Comparison of ENCODE assay signal across 8 mouse cellular contexts in genomic region chr10:117225094-117225493, GRCm38 (mm10). TPM values are rescaled to one million over a fixed set of nuclear protein-coding genes. Genes with fewer than 3 reads are reported as not detected.
DNase-seq lines count a peak whose midpoint lies in the region; ATAC-seq and TF ChIP-seq lines count a peak whose summit lies in the region.

No protein-coding gene starts in this region.

- peak; percentile 47 for TF ChIP-seq RAD21 in CH12.LX (IDR thresholded peaks at IDR 0.05; ENCODE audit: low read depth, low read length)

- peak overlapping the region; percentile 80 for H3K9ac ChIP-seq in CH12.LX (ENCODE audit: insufficient read depth, low read depth)
- no peak overlapping the region; the same call in 1 of the 2 replicates for H3K9ac ChIP-seq in forebrain, embryonic 11.5 days (ENCODE audit: low read length)
- no peak overlapping the region; the same call in 1 of the 2 replicates for H3K9ac ChIP-seq in limb, embryonic 13.5 days
- no peak overlapping the region for H3K9ac ChIP-seq in stomach, embryonic 15.5 days

- H3K27me3 ChIP-seq in CH12.LX (replicated peaks): no peaks in the 10 kb centered on the region
- no peaks in the 10 kb centered on the region for H3K27me3 ChIP-seq in forebrain, embryonic 11.5 days (ENCODE audit: control insufficient read depth, insufficient read depth, low read length)
- H3K27me3 ChIP-seq in limb, embryonic 13.5 days: no peaks in the 10 kb centered on the region
- H3K27me3 ChIP-seq in stomach, embryonic 15.5 days (replicated peaks): no peaks in the 10 kb centered on the region

- H3K36me3 ChIP-seq in CH12.LX (replicated peaks in 1 of 2; ENCODE audit: control insufficient read depth in 1 of 2, insufficient read depth in 1 of 2, low read length in 1 of 2): peaks cover 23 to 31% of the 10 kb centered on the region in 2 experiments
- no peaks in the 10 kb centered on the region; the same call in 1 of the 2 replicates for H3K36me3 ChIP-seq in forebrain, embryonic 11.5 days (ENCODE audit: control insufficient read depth, insufficient read depth, low read length)
- peaks cover 28% of the 10 kb centered on the region for H3K36me3 ChIP-seq in limb, embryonic 13.5 days
- peaks cover 19% of the 10 kb centered on the region; the same call in 1 of the 2 replicates for H3K36me3 ChIP-seq in stomach, embryonic 15.5 days

- H3K4me1 ChIP-seq in CH12.LX (ENCODE audit: control insufficient read depth in 1 of 2, insufficient read depth in 2 of 2): peaks cover 4 to 19% of the 10 kb centered on the region in 2 experiments; a peak in 3 of 4 replicates
- peaks cover 4% of the 10 kb centered on the region; the same call in 1 of the 2 replicates for H3K4me1 ChIP-seq in forebrain, embryonic 11.5 days (replicated peaks; ENCODE audit: control insufficient read depth, insufficient read depth, low read length)
- peaks cover 21% of the 10 kb centered on the region for H3K4me1 ChIP-seq in limb, embryonic 13.5 days
- H3K4me1 ChIP-seq in stomach, embryonic 15.5 days: peaks cover 12% of the 10 kb centered on the region

- no peak for TF ChIP-seq POLR2A in CH12.LX (IDR thresholded peaks at IDR 0.05; ENCODE audit: low read depth, low read length)

- 59% methylated on average over 8 of the region's 8 CpGs for WGBS in forebrain, embryonic 11.5 days
- 56% methylated on average over 8 of the region's 8 CpGs for WGBS in limb, embryonic 13.5 days
- WGBS in stomach, embryonic 15.5 days: 56% methylated on average over 8 of the region's 8 CpGs

- DNase-seq in adrenal gland, adult (ENCODE audit: inconsistent age in 2 of 2, low spot score in 1 of 2): peak; percentile 30 to 64
- no peak for DNase-seq in adrenal gland, postnatal 36 days
- peak; percentile 46 for DNase-seq in CH12.LX (ENCODE audit: extremely low read depth)
- DNase-seq in forebrain, embryonic 11.5 days (ENCODE audit: low spot score): no peak
- no peak for DNase-seq in spleen, postnatal 36 days (ENCODE audit: low spot score in 2 of 2)
- DNase-seq in thymus, postnatal 10 days (ENCODE audit: low spot score in 2 of 2): no peak

- no peak for TF ChIP-seq EP300 in CH12.LX (IDR thresholded peaks at IDR 0.05; ENCODE audit: low read length)

- no peak for ATAC-seq in forebrain, embryonic 11.5 days (replicated peaks; ENCODE audit: low FRiP score)
- ATAC-seq in limb, embryonic 13.5 days (ENCODE audit: low FRiP score, low read depth): no peak
- no peak for ATAC-seq in stomach, embryonic 15.5 days (ENCODE audit: insufficient read depth, low FRiP score, low read depth)

- peak in 1 of 2 experiments; percentile 63; a peak in 2 of 4 replicates for TF ChIP-seq CTCF in CH12.LX (conservative IDR thresholded peaks at IDR 0.05 in 1 of 2, IDR thresholded peaks at IDR 0.05 in 1 of 2; ENCODE audit: low read depth in 2 of 2, low read length in 2 of 2)

- in situ Hi-C loops in CH12.LX (cut with MboI; ENCODE audit: low pct_ligation_motif_present, low pct_unique_long_range_greater_than_20kb, low sequenced_read_pairs): no loop called here

- H3K27ac ChIP-seq in CH12.LX (ENCODE audit: insufficient read depth, low read depth): no peak overlapping the region
- H3K27ac ChIP-seq in forebrain, embryonic 11.5 days (ENCODE audit: low read depth, low read length): no peak overlapping the region
- H3K27ac ChIP-seq in limb, embryonic 13.5 days: no peak overlapping the region
- peak overlapping the region; percentile 98; the same call in 1 of the 2 replicates for H3K27ac ChIP-seq in stomach, embryonic 15.5 days

- peak overlapping the region; percentile 41; the same call in 1 of the 2 replicates for H3K4me2 ChIP-seq in CH12.LX (ENCODE audit: insufficient read depth, low read depth, poor library complexity, severe bottlenecking)
- peak overlapping the region; percentile 62; the same call in 1 of the 2 replicates for H3K4me2 ChIP-seq in forebrain, embryonic 11.5 days (ENCODE audit: low read depth, low read length, severe bottlenecking)
- peak overlapping the region; percentile 94 for H3K4me2 ChIP-seq in limb, embryonic 13.5 days (replicated peaks)
- H3K4me2 ChIP-seq in stomach, embryonic 15.5 days: peak overlapping the region; percentile 81

- H3K79me2 ChIP-seq in CH12.LX (replicated peaks; ENCODE audit: control insufficient read depth, extremely low read depth, insufficient read depth, poor library complexity, severe bottlenecking): peaks cover 20% of the 10 kb centered on the region

- H3K9me3 ChIP-seq in CH12.LX (replicated peaks; ENCODE audit: low read length): no peaks in the 10 kb centered on the region
- H3K9me3 ChIP-seq in forebrain, embryonic 11.5 days (ENCODE audit: control insufficient read depth, low read length): no peaks in the 10 kb centered on the region
- H3K9me3 ChIP-seq in limb, embryonic 13.5 days: no peaks in the 10 kb centered on the region
- H3K9me3 ChIP-seq in stomach, embryonic 15.5 days: no peaks in the 10 kb centered on the region

- peak overlapping the region; percentile 75 to 97 (median 78) for H3K4me3 ChIP-seq in CH12.LX (replicated peaks in 1 of 3; ENCODE audit: low read depth in 2 of 3, low read length in 2 of 3, poor library complexity in 1 of 3)
- peak overlapping the region; percentile 80 for H3K4me3 ChIP-seq in forebrain, embryonic 11.5 days (ENCODE audit: low read depth, low read length)
- peak overlapping the region; percentile 78 for H3K4me3 ChIP-seq in limb, embryonic 13.5 days
- H3K4me3 ChIP-seq in stomach, embryonic 15.5 days (replicated peaks): peak overlapping the region; percentile 82

- dilution Hi-C loops in CH12.LX (cut with MboI; ENCODE audit: extremely low pct_ligation_motif_present, extremely low pct_unique_long_range_greater_than_20kb, low sequenced_read_pairs): no loop called here

TF ChIP-seq in CH12.LX, 34 proteins besides CTCF, POLR2A, EP300 and RAD21:
- peak; percentile 53 for TF ChIP-seq SMC3 (IDR thresholded peaks at IDR 0.05; ENCODE audit: low read depth, low read length)
- no peak for TF ChIP-seq PAX5 (IDR thresholded peaks at IDR 0.05; ENCODE audit: low read length)
TF ChIP-seq in CH12.LX: peak in this region for 1.

RNA-seq across cellular contexts. Expression of gene Yeats4, which starts 0.8 kb away (rescaled TPM):
- 10 to 100 TPM; 38.9 to 42.3 TPM for total RNA-seq in adrenal gland, postnatal 36 days (2021)
- total RNA-seq in CH12.LX (2012; rRNA removed) (50.3 and 54.4 TPM in 2 replicates), CH12.LX (2014; rRNA removed) (109 and 110 TPM in 2 replicates)
- 123 and 133 TPM in 2 replicates for polyA plus RNA-seq in CH12.LX (2012; ENCODE audit: insufficient read length, low read depth)
- 153 and 165 TPM in 2 replicates for polyA plus RNA-seq in forebrain, embryonic 11.5 days (2014; fragmentation: Nextera tagmentation; extraction: Ambion mirVana)
- polyA plus RNA-seq in limb, embryonic 13.5 days (2015; fragmentation: Nextera tagmentation; extraction: Ambion mirVana): 72.5 and 89.3 TPM in 2 replicates
- 62.4 and 64.3 TPM in 2 replicates for polyA plus RNA-seq in stomach, embryonic 15.5 days (2015; fragmentation: Nextera tagmentation; extraction: Ambion mirVana)

RNA-seq across cellular contexts. Expression of gene 9530003J23Rik, which starts 13.4 kb away (rescaled TPM):
- not detected for total RNA-seq in adrenal gland, postnatal 36 days (2021)
- total RNA-seq in CH12.LX (2012; rRNA removed) (not detected in 2 replicates), CH12.LX (2014; rRNA removed) (not detected in 2 replicates)
- not detected in 2 replicates for polyA plus RNA-seq in CH12.LX (2012; ENCODE audit: insufficient read length, low read depth)
- polyA plus RNA-seq in forebrain, embryonic 11.5 days (2014; fragmentation: Nextera tagmentation; extraction: Ambion mirVana): not detected in 2 replicates
- not detected in 2 replicates for polyA plus RNA-seq in limb, embryonic 13.5 days (2015; fragmentation: Nextera tagmentation; extraction: Ambion mirVana)
- not detected in 2 replicates for polyA plus RNA-seq in stomach, embryonic 15.5 days (2015; fragmentation: Nextera tagmentation; extraction: Ambion mirVana)

RNA-seq across cellular contexts. Expression of gene Lyz2, which starts 57.0 kb away (rescaled TPM):
- total RNA-seq in adrenal gland, postnatal 36 days (2021): 100 to 1,000 TPM in 1 of 2 experiments, 10 to 100 TPM in 1; 79.4 to 184 TPM
- 0.08 TPM in 1 of 2 replicates, not detected in the other for total RNA-seq in CH12.LX (2012; rRNA removed)
- total RNA-seq in CH12.LX (2014; rRNA removed): 0.17 TPM in 1 of 2 replicates, not detected in the other
- not detected in 2 replicates for polyA plus RNA-seq in CH12.LX (2012; ENCODE audit: insufficient read length, low read depth)
- polyA plus RNA-seq in forebrain, embryonic 11.5 days (2014; fragmentation: Nextera tagmentation; extraction: Ambion mirVana): 10.8 and 11.1 TPM in 2 replicates
- polyA plus RNA-seq in limb, embryonic 13.5 days (2015; fragmentation: Nextera tagmentation; extraction: Ambion mirVana): 30.2 and 32.0 TPM in 2 replicates
- polyA plus RNA-seq in stomach, embryonic 15.5 days (2015; fragmentation: Nextera tagmentation; extraction: Ambion mirVana): 290 and 332 TPM in 2 replicates

Comparison
In these comparisons a context has a peak if more than half of its experiments do, and no peak if none do; other contexts are left out.
1. DNase-seq: peak in adrenal gland, adult (2 of 2) and CH12.LX (single experiment); none in adrenal gland, postnatal 36 days (0 of 2), forebrain, embryonic 11.5 days (single experiment), spleen, postnatal 36 days (0 of 2) and thymus, postnatal 10 days (0 of 2).
2. H3K4me2 ChIP-seq: peak in every context shown above with its lines; median percentile 94 in limb, embryonic 13.5 days; 81 in stomach, embryonic 15.5 days; 62 in forebrain, embryonic 11.5 days; 41 in CH12.LX.
3. RNA of gene Lyz2, which starts 57.0 kb away (polyA plus RNA-seq): 290 to 332 TPM in stomach, embryonic 15.5 days, 30.2 to 32.0 TPM in limb, embryonic 13.5 days and 10.8 to 11.1 TPM in forebrain, embryonic 11.5 days; not detected in CH12.LX; every median in the first group is over 10 times any median in the second.
4. Peak in every context shown above with its lines, with median percentiles within 50 percentile points of each other: H3K4me3 ChIP-seq.